Mouse (Mus musculus) liver, embryonic 14.5 days (tissue): ENCODE results near the gene Bcl10. TPM values are rescaled to one million over a fixed set of nuclear protein-coding genes. Genes with fewer than 3 reads are reported as not detected.
"Not testable (repeated sequence)": the region's sequence is repeated elsewhere in the genome, so short reads cannot be mapped to it uniquely, and the experiment has no call there.

Experiments used
- ATAC-seq: fragments of 200-750 bp; cut with Nextera tagmentation; 2 replicates; pipeline ENCODE4 v1.8.0; 2017; ENCODE audit warnings: moderate number of reproducible peaks, mild to moderate bottlenecking, moderate library complexity; ENCODE audit not compliant: insufficient read depth
- DNase-seq, 3 experiments: peaks; one replicate each; pipeline ENCODE4 v3.0.0-alpha.2; 2012 to 2013; ENCODE audit warnings: low read depth in 3 of 3, low spot score in 3 of 3
- H3K27ac ChIP-seq: fragments of 300-500 bp; sonication (generic); 2 replicates; pipeline ENCODE4 v1.5.1; 2014; ENCODE audit warnings: moderate library complexity, mild to moderate bottlenecking, control low read depth, inconsistent platforms
- H3K27me3 ChIP-seq: fragments of 300-500 bp; sonication (generic); 2 replicates; pipeline ENCODE4 v1.6.1; 2014; ENCODE audit warnings: mild to moderate bottlenecking, low read length, moderate library complexity; ENCODE audit not compliant: control insufficient read depth, insufficient read depth
- H3K36me3 ChIP-seq: fragments of 300-500 bp; sonication (generic); replicated peaks from 2 replicates; pipeline ENCODE4 v1.6.1; 2014; ENCODE audit warnings: low read depth; ENCODE audit not compliant: control insufficient read depth, insufficient read depth
- H3K4me1 ChIP-seq, 2 experiments: fragments of 200-500 bp in 1 of 2; fragments of 300-500 bp in 1 of 2; sonication (generic) in 1 of 2; replicated peaks; 2 replicates each; pipeline ENCODE4 v1.6.1; 2012 to 2014; ENCODE audit warnings: antibody characterized with exemption in 1 of 2, inconsistent platforms in 1 of 2, low read length in 1 of 2; ENCODE audit not compliant: control insufficient read depth in 2 of 2, insufficient read depth in 2 of 2
- H3K4me2 ChIP-seq: fragments of 300-500 bp; sonication (generic); 2 replicates; pipeline ENCODE4 v1.6.1; 2014; ENCODE audit warnings: low read depth, mild to moderate bottlenecking, control low read depth, moderate library complexity
- H3K4me3 ChIP-seq, 2 experiments: fragments of 200-500 bp in 1 of 2; fragments of 300-500 bp in 1 of 2; sonication (generic) in 1 of 2; 2 replicates each; pipeline ENCODE4 v1.5.1; 2012 to 2014; ENCODE audit warnings: low read depth in 2 of 2, low read length in 2 of 2, mild to moderate bottlenecking in 2 of 2, control low read depth in 1 of 2, inconsistent platforms in 1 of 2, moderate library complexity in 1 of 2; ENCODE audit not compliant: insufficient read depth in 1 of 2
- H3K9ac ChIP-seq: fragments of 300-500 bp; sonication (generic); replicated peaks from 2 replicates; pipeline ENCODE4 v1.6.1; 2014; ENCODE audit warnings: mild to moderate bottlenecking, control low read depth, moderate library complexity
- H3K9me3 ChIP-seq: fragments of 300-500 bp; sonication (generic); 2 replicates; pipeline ENCODE4 v1.6.1; 2016; ENCODE audit warnings: low read length, mixed read lengths; ENCODE audit not compliant: control insufficient read depth
- CTCF ChIP-seq: IDR thresholded peaks from 2 replicates; pipeline ENCODE4 v1.5.1; 2016; ENCODE audit warnings: antibody characterized with exemption, low read depth, control low read depth
- EP300 ChIP-seq: IDR thresholded peaks from 2 replicates; pipeline ENCODE4 v1.6.1; 2016; ENCODE audit warnings: antibody characterized with exemption, low read depth
- WGBS: fragments of 180-500 bp; shearing (Covaris S2); extraction: QIAGEN DNeasy Blood & Tissue Kit; methylation state at CpG from one replicate; pipeline ENCODE4 v1.1.7; 2014; ENCODE audit not compliant: insufficient replicate concordance; 5-methylcytosine and 5-hydroxymethylcytosine counted together
- polyA plus RNA-seq, 2 experiments: library from polyadenylated mRNA; depleted of rRNA in 1 of 2; stranded (reverse) in 1 of 2; unstranded in 1 of 2; fragments of >200 nt; fragmentation: Nextera tagmentation in 1 of 2; extraction: Ambion mirVana in 1 of 2; gene quantifications; 2 replicates each; pipeline versions ENCODE4 v1.2.1 to v1.2.3; 2012 to 2014

Bcl10 gene
- polyA plus RNA-seq, 2 experiments = 7.4 to 16.5 TPM

DNA sequence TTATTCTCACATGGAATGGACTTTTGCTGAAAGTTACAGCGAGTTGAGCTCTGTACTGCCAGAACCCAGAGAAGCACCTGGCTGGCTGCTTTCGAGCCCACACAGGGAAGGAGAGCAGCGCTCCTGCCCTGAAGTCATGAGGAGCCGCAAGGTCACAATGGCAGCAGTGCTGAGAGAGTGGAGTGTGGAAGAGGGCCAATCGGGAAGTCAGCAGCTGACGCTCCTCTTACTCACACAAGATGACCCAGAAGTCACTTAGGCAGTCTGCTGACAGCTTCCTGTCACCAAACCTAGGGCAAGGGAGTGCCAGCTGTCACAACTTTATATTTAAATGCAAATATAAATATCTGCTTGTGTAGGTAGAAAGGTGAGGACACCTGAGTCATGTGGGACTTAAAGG is 9.3 kb upstream of the Bcl10 start:
- H3K4me3 ChIP-seq = no peak overlapping the region
- peaks cover 0 to 7% of the 10 kb centered on the region in 2 experiments; a peak in 2 of 4 replicates for H3K4me1 ChIP-seq
- no peak overlapping the region for H3K27ac ChIP-seq
- DNase-seq (no peak), ATAC-seq (no peak)
- H3K27me3 ChIP-seq = no peaks in the 10 kb centered on the region
- TF ChIP-seq EP300 (no peak), CTCF (no peak)
- WGBS = 59% methylated on average over 6 of the region's 6 CpGs
- no peak overlapping the region for H3K4me2 ChIP-seq
- no peaks in the 10 kb centered on the region for H3K9me3 ChIP-seq
- H3K9ac ChIP-seq = no peak overlapping the region
- H3K36me3 ChIP-seq = no peaks in the 10 kb centered on the region

DNA sequence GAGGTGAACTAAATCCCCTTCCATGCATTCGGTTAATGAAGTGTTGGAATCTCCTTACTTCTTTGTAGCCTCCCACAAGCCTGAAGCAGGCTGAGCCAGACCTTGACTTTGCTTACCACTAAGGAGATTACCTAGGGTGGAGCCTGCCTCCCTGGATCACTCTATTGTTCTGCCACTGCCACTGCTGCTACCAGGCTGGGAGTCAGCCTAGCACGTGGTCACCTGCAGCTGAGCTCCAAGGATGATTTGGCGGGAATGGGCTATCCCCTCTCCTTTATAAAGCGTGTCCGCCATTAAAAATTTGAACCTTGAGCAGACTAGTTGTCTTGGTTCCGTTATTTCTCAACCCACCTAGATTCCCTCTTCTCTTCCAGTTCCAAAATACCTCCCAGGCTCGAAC is 8.7 kb upstream of the Bcl10 start:
- not testable (repeated sequence) for H3K4me3 ChIP-seq, ATAC-seq, H3K27ac ChIP-seq, DNase-seq, H3K9me3 ChIP-seq, H3K4me2 ChIP-seq, H3K27me3 ChIP-seq, H3K9ac ChIP-seq, H3K4me1 ChIP-seq, H3K36me3 ChIP-seq
- 64% methylated on average over 7 of the region's 7 CpGs for whole genome bisulfite sequencing

DNA sequence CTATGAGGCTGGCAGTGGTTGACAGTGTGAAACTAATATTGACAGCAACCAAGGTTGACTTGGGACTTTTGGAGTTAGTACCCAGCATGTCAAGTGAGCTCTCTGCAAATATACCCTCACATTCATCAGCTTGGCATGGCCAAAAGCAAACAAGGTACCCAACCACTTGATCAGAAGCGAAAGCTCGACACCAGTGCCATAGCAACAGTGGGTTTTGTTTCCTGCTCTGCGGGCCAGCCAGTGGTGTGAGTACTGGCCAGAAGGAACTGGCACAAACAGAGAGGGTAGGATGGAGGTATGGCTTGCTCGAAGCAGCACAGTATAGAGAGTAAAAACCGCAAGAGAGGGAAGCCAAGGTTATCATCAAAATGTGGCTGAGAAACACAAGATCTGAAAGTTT is 6.2 kb upstream of the Bcl10 start:
- Histone ChIP-seq H3K4me3 (no peak overlapping the region), H3K27ac (no peak overlapping the region), H3K9me3 (no peaks in the 10 kb centered on the region; the same call in 1 of the 2 replicates), H3K36me3 (no peaks in the 10 kb centered on the region), H3K27me3 (no peaks in the 10 kb centered on the region), H3K4me2 (no peak overlapping the region), H3K4me1 (peaks cover 0 to 7% of the 10 kb centered on the region in 2 experiments; a peak in 1 of 4 replicates), H3K9ac (no peak overlapping the region)
- WGBS = 59% methylated on average over 5 of the region's 5 CpGs
- no peak for TF ChIP-seq EP300
- no peak for TF ChIP-seq CTCF
- no peak for DNase-seq
- ATAC-seq = no peak

DNA sequence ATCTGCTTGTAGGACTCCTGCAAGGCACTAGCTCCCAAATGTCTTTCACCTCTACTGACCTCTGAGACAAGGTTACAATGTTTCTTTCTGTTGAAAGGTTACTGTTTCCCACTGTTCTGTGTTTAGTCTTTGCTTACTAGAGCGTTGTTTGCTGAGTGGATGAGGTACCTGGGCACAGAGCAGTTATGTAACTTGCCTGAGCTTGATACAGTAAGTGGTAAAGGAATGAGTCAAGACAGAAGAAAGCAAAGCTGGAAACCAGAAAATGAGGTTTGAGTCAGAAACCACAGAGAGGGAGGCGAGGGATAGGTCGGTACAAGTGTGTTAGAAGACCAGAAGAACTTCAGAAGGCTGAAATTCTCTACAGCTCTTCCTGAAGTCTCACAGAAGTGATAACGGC is 5.8 kb upstream of the Bcl10 start:
- H3K4me1 ChIP-seq = peaks cover 0 to 5% of the 10 kb centered on the region in 2 experiments; a peak in 1 of 4 replicates
- H3K27ac ChIP-seq = no peak overlapping the region
- no peaks in the 10 kb centered on the region; the same call in 1 of the 2 replicates for H3K9me3 ChIP-seq
- H3K4me3 ChIP-seq = no peak overlapping the region
- no peak for DNase-seq
- WGBS = 48% methylated on average over 4 of the region's 4 CpGs
- no peak for ATAC-seq
- H3K9ac ChIP-seq = no peak overlapping the region
- no peaks in the 10 kb centered on the region for H3K36me3 ChIP-seq
- no peaks in the 10 kb centered on the region for H3K27me3 ChIP-seq
- H3K4me2 ChIP-seq = no peak overlapping the region
- TF ChIP-seq EP300 = no peak
- TF ChIP-seq CTCF = no peak

DNA sequence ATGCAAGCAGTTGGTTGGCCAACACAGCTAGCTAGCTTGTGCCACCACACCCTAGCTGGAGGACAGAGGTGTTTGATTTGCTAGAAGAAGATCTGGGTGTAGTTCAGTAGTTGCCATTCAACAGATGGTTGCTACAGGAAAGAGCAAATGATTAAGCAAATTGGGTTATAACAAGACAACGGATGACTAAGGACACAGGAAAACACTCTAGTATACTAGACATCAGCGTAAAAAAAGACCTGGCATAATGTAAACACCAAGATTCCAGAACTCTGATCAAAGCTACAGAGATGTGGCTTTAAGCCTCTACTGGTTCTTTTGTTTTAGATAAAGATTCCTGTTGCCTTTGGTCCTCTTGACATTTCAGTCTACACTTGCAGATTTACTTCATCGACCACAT is 367 bp downstream of the Bcl10 start:
- DNase-seq (no peak), ATAC-seq (no peak)
- H3K4me1 ChIP-seq = peaks cover 17 to 21% of the 10 kb centered on the region in 2 experiments
- TF ChIP-seq CTCF = no peak
- no peak for TF ChIP-seq EP300
- WGBS = 55% methylated on average over 3 of the region's 3 CpGs
- peak overlapping the region; percentile 87 for H3K4me2 ChIP-seq
- H3K27me3 ChIP-seq = no peaks in the 10 kb centered on the region
- no peaks in the 10 kb centered on the region; the same call in 1 of the 2 replicates for H3K36me3 ChIP-seq
- no peak overlapping the region for H3K9ac ChIP-seq
- no peak overlapping the region; the same call in 1 of the 2 replicates for H3K27ac ChIP-seq
- no peak overlapping the region for H3K4me3 ChIP-seq
- H3K9me3 ChIP-seq = no peaks in the 10 kb centered on the region; the same call in 1 of the 2 replicates
